Mouse (Mus musculus) cortical plate, adult 2 months (tissue): ENCODE measurements around the gene Il1rl1.

ENCODE experiments used
- CTCF ChIP-seq: fragments of 200-500 bp; IDR thresholded peaks from 2 replicates; pipeline ENCODE4 v1.5.1; 2011; ENCODE audit warnings: mild to moderate bottlenecking, control low read depth, low read length; ENCODE audit not compliant: insufficient read depth; ENCODE audit errors: extremely low read depth
- POLR2A ChIP-seq: fragments of 200-500 bp; IDR thresholded peaks from 2 replicates; pipeline ENCODE4 v1.6.1; 2011; ENCODE audit warnings: mild to moderate bottlenecking, low read length, control low read depth; ENCODE audit not compliant: insufficient read depth; ENCODE audit errors: extremely low read depth

- TF ChIP-seq CTCF: no peak
- no peak for TF ChIP-seq POLR2A
These were observed 5.5 kb upstream of the Il1rl1 start for GRCm38 (mm10) chr1:40423892-40424291.
